Mouse (Mus musculus) megakaryocyte-erythroid progenitor cell, adult 5-6 weeks (primary cell): Measurements from ENCODE around the gene Desi1. TPM values are rescaled to one million over a fixed set of nuclear protein-coding genes. Genes with fewer than 3 reads are reported as not detected.

ENCODE experiments used
- ATAC-seq: replicated peaks from 2 replicates; pipeline ENCODE4 v1.8.0; 2016; ENCODE audit warnings: mild to moderate bottlenecking, inconsistent platforms; ENCODE audit not compliant: severe bottlenecking, poor library complexity, low FRiP score, low TSS enrichment
- total RNA-seq, 2 experiments: library from RNA; stranded (forward) in 1 of 2; stranded (reverse) in 1 of 2; fragments of 200-1000, 215-1000 nt in 1 of 2; fragments of >200 nt in 1 of 2; fragmentation: Nextera tagmentation in 1 of 2; gene quantifications; 2 replicates each; pipeline ENCODE4 v1.2.3; 2014 to 2017

Gene Desi1
- 48.8 and 51.6 TPM in 2 replicates for total RNA-seq (2014; fragmentation: Nextera tagmentation)
- total RNA-seq (2017), result 8.0 and 22.3 TPM in 2 replicates

DNA sequence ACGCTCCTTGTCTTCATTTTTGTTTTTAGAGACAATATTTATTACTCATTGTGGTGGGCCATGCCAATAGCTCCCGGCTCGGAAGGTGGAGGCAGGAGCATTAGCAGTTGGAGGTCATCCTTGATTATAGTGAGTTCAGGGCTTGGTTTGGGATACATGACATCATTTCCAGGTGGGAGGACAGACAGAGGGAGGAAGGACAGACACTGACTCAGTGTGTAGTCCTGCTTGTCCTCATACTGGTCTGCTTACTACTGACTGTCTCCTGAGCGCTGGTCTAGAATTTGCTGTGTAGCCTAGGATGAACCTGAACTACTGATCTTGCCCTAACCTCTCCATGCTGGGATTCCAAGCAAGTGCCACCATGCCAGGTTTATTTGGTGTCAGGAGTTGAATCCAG, at the start of gene Desi1:
TSS of gene Desi1 (minus strand) at position 101 of the 400 bp plus-strand sequence.
- no peak for ATAC-seq

DNA sequence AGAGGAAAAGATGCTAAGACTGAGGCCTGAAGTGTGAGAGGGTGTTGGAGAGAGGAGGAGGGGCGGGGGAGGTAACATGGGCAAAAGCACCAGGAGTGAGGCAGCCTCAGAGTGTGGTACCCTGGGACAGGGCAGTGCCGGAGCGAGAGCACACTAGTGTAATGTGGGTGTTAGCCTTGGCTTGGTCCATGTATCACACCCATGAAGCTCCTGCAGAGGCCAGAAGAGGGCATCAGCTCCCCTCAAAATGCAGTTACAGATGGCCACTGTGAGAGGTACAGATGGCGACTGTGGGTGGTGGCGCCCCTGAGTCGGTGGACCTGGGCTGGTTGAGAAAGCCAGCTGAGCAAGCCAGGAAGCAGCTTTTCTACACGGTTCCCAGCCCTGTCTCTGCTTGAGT, 47.5 kb upstream of the Desi1 start:
- ATAC-seq, result peak; percentile 88

DNA sequence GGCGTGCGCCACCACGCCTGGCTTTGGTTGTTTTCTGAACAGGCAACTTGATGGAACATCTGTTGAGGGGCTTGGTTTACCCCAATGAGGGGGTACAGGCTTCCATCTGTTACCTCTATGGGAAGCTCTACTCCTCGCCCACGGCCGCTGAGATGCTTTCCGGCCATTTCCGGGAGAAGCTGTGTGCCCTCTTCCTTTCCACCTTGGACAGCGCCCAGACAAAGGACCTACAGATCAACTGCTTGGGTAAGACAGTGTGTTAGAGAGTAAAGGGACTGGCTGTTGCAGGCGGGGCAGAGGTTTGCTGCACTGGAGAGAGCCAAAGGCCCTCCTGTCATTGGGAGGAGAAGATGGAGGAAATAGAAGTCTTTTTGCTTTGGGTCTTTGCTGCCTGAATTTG, 46.2 kb upstream of the Desi1 start:
- no peak for ATAC-seq

DNA sequence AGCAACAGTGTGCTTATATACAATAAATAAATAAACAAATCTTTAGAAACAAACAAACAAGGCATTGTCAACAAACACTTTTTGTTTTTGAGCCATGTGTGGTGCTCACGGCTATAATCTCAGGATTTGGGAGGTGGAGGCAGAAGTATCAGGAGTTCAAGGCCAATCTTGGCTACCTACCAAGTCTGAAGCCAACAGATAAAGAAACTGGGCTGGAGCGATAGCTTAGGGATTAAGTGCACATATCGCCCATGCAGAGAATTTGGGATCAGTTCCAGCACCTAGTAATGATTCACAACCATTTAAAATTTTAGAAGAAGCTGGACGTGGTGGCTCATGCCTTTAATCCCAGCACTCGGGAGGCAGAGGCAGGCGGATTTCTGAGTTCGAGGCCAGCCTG, 39.8 kb upstream of the Desi1 start:
- 0 out of 2 replicates have a peak, but pooled peaks have one; percentile 37 for ATAC-seq

DNA sequence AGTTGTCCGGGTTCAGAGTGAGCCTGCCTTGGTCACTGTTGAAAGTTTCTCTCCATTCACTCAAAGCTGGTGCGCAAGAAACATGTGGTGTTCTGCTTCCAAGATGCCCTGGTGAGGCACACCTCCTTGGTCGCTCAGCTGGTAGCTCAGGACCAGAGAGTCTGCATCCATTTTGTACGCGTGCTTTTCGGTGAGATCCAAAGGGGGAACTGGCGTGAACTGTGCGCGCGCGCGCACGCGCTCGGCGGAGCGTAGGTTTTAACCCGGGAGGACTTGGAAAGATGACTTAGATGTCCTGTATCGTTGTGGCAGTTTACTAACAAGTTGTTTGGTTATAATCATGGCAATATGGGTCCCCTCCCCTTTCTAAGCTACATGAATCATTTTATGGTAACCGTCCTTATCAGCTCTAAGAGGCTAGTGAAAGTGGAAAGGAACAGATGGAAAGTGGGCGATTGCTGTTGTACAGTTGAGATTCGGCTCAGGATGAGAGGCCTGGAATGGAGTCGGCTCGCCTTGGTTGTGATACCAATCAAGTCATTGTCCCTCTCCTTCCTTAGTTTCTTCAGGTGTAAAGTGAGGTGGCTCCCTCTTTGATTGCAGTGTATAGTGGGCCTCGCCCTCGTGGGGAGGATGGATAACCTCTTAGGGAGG, 38.3 kb upstream of the Desi1 start:
- ATAC-seq, result no peak

DNA sequence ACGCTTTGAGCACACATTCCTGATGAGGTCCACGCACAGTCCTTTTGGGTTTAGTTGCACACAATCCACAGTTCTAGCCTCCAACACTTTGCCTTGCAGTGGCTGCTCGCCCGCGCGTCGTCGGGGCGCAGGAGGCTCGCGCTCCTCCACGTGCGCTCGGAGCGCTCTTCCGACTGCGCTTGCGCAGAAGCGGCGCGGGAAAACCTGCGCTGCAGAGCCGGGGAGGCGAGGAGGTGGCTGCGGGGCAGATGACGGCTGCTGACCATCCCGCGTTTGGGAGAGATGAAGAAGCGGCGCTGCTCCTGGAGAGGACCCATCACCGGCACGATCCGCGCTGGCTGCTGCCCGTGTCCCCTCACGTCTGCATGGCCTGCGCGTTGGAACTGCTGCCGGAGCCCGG, 36.2 kb upstream of the Desi1 start, which contains the start of gene Mei1:
TSS of gene Mei1 (plus strand) at position 99 of the 400 bp plus-strand sequence.
- no peak for ATAC-seq

DNA sequence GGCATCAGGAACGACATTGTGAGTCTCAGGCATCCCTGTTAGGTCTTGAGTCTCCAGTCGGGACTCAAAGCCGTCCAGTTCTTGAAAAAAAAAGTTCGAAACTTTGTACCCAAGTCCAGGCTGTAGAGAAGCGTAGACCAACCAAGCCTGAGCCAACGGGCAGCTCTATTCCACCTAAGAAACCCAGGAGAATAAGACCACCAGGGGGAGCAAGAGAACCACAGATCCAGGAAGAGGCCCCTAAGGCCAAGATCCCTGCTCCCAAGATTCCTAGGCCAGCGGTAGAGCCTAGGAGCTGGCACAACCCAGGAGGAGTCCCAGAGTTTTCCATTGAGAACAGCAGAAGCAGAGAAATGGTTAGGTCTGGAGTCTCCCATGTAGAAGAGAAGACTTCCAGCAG, 31.8 kb upstream of the Desi1 start:
- 0 out of 2 replicates have a peak, but pooled peaks have one; percentile 60 for ATAC-seq

DNA sequence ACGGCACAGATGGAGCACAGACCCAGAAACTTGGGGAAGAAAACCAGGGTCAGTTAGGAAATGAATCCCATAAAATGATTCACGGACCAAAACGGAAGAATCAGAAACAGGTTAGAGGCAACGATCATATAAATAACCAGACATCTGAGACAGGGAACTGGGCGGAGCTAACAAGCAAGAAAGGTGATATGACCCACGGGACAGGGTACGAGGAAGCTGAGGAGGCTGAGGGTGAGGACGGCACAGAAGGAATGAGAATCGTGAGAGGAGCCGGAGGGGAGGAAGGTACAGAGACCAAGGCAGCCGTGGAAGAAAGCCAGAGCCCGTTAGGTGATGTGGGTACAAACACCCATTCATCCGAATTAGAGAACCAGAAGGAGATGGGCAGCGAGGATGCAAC, 30.2 kb upstream of the Desi1 start:
- no peak for ATAC-seq

DNA sequence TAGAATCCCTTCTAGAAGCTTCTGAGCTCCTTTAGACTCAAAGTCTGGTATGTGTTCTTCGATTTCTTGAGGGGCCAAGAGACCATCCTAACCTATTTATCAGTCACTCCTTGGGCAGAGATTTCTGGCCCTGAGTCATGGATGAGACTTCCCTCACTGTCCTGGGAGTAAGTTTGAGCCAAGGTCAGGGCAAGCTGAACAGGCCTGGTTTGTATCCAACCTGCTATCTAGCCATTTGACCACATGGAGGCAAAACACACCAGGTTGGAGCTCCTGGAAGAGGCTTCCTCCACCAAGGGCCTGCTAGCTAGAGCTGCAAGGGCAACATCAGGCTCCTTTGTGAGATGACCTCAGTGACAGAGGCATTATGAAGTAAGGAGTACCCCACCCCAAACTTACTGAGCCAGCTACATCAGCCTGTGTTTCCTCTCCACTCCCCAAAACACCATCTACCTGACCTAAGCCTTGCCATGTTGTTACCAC, 25.1 kb upstream of the Desi1 start, which contains the start of gene 4930407I10Rik:
TSS of gene 4930407I10Rik (plus strand) at position 433 of the 483 bp plus-strand sequence.
- no peak for ATAC-seq

DNA sequence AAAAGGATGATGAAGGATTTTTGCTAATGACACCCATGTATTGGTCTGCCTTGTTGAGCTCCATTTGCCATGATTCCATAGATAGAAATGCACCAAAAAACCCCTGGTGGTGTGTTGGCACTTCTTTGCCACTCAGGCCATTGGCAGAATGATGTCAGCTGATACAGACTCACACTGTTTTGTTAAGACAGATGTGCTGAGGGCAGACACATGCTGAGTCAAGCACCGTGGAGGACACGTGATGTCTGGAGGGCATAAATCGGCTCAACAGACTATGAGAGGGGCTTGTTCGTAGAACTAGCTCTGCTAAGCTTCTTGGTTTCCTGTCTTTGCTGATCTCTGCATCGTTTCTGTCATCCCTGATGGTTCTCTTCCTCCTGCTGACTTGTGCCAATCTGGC, 18.9 kb upstream of the Desi1 start:
- no peak for ATAC-seq

DNA sequence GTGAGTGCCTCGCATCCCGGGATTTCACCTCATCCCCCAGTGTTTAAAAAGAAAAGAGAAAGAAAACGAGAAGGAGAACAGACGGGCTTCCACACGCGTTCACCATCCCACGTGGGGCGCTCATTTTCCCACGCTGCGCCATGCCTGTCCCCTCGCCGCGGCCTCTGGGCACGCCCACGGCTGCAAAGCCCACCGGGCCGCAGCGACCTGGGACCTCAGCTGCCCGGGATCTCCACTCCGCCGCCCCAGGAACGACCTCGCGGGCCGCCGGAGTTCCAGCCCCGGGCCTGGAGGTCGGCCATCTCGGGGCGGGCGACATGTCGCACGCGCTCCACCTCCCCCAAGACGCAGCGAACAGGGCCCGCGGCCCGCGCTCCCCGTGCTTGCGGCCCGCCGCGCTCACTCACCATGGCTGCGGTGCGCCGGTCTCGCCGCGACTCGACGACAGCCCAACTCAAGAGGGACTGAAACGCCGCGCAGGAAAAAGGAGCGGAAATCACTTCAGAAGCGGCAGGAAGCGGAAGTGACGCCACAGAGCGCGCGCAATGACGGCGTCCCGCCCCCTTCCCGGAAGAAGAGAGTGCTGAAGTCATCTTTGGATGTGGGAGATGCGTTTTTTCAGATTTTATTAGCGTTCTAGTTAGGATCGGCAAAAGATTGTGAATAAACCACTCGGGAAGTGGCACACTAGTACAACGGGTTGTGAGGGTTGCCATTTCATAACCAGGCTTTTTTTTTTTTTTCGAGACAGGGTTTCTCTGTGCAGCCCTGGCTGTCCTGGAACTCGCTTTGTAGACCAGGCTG, 13.6 kb upstream of the Desi1 start, which contains the start of gene Snu13:
TSS of gene Snu13 (minus strand) at position 519 of the 804 bp plus-strand sequence.
- ATAC-seq, result peak; percentile 79

DNA sequence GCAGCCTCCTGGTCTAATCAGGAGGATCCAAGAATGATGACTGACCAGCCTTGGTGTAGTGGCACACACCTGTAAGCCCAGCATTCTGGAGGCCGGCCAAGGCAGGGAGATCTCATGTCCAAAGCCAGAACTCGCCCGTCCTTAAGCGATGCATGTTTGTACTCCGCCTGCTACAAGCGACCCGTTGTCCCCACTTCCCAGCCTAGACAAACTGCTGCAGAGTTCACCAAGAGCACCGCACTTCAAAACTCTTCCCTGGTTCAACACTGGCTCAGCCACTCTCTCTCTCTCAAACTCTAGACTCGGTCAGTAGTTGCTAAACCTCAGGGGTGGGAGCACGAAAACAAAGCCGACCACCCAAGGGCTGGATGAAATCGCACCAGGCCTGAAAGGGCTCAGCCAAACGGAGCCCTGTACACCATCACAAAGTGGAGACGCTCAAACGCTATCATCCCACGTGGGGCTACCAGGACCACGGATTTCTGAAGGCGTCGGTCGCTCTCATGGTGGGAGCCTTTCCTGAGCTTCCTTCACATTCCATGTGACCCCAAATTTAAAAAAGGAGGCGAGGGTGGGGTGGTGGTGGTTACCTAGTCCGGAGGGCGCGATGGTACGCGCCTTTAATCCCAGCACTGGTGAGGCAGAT, 12.7 kb upstream of the Desi1 start:
- peak; percentile 49 for ATAC-seq

DNA sequence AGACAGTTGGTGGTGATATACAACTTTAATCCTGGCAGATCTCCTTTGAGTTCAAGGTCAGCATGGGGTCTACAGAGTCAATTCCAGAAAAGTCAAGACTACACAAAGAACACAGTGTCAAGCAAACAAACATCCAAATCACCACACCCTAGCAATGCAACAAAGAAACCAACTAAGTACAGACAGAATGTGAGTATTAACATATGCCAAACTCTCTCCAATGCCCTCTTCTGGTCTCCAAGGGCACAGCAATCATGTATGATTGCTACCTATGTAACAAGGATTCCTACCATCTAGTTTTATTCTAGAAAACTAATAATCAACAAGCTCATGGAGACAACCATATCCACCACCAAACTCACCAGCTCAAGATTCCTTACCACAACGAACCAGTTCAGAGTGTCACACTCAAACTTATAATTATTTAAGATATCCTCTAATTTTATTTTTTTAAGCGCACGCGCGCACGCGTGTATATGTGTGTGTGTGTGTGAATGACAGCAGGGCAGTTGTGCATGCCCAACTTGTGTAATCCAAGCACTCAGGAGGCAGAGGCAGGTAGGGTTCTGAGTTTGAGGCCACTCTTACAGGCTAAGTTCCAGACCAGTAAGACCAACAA, 10.6 kb upstream of the Desi1 start:
- ATAC-seq, result peak; percentile 41; the same call in 1 of the 2 replicates

DNA sequence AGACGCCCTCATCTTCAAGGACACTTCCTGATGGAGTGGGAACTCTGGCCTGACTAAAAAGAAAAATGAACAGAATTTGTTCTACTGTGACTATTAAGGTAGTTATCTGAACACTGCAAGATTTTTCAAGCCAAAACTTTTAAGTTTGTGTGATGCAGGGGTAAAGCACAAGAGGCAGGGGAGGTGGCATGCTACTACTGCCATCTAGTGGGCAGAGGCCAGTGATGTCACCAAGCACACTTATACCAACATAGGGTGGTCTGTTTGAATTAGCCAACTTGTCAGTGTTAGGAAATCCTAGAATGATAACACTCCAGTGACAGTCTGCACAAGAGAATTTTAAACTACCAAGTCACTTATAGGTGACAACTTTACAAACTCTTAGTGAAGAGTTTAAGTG, 7.0 kb upstream of the Desi1 start:
- ATAC-seq, result peak; percentile 74

DNA sequence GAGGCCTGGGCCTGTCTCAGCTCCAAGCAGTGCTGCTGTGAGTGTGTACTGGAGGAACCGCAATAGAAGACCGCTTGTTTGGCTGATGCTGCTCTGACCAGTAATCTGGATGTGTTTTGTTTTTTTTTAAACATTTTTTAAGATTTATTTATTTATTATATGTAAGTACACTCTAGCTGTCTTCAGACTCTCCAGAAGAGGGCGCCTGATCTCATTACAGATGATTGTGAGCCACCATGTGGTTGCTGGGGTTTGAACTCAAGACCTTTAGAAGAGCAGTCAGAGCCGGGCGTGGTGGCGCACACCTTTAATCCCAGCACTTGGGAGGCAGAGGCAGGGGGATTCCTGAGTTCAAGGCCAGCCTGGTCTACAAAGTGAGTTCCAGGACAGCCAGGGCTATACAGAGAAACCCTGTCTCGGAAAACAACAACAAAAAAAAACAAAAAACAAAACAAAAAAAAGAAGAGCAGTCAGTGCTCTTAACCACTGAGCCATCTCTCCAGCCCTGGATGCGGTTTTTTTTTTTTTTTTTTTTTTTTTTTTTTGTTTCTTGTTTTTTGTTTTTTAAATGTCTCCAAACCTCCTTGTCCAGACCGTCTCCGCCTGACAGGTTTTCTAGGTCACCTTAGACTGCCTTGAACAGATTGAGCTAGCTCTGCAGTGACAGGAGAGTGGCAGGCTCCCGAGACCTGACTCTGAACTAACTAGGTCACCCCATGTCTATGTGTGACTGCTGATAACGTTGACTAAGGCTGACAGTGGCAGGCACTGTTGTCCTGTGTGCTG, 2.4 kb upstream of the Desi1 start:
- ATAC-seq, result no peak

DNA sequence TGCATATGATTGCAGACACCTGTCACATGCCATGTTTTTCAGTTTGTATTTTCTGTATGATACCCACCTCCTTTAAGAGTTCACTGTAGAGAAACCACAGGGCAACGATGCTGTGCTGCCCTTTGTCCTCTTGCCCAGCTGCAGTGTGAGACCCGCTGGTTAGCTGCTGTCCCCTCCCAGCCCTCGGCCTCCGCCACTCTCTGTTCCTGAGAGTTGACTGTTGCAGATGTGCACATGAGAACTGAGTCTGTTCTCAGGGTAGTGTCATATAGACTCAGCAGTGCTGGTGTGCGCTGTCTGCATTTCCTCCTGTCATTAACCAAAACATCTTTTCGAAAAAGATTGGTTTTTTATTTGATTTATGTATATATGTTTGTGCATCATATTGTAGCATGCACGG, 1.3 kb downstream of the Desi1 start:
- no peak for ATAC-seq

DNA sequence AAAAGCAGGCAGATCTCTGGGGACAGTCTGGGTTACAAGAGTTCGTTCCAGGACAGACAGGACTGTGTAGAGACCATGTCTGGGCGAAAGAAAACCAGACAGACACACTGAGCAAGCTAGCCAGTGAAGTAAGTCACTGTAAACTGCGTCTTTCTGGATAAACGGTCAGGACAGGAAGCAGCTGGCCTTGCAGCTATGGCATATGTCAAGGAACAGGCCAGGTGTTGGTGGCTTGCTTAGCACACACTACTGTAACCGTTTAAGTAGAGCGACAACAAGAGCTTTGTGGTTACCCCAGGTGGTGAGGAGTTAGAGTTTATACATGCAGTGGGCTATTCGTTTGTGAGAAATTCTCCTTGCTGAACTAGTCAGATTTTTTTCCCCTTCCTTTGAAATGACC, 5.9 kb downstream of the Desi1 start:
- ATAC-seq, result no peak

DNA sequence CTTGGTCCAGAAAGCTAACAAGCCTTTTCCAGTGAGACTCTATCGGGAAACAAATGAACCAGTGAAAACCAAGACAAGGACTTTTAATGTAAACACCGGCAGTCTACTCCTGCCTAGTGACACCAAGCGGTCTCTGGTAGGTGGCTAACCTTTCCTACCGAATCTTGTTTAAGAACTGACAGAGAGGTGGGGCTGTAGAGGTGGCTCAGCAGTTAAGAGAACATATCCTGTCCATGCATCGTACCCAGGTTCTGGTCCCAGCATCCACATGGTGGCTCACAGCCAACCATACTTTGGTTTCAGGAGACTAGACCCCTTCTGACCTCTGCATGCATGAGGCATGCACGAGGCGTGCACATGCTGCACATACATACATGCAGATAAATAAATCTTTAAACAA, 6.4 kb downstream of the Desi1 start:
- no peak for ATAC-seq
